Mouse (Mus musculus) liver, embryonic 14.5 days (tissue): ENCODE results near the gene Atp2a3. TPM values are rescaled to one million over a fixed set of nuclear protein-coding genes. Genes with fewer than 3 reads are reported as not detected.

ENCODE experiments used
- ATAC-seq: fragments of 200-750 bp; cut with Nextera tagmentation; 2 replicates; pipeline ENCODE4 v1.8.0; 2017; ENCODE audit warnings: moderate number of reproducible peaks, mild to moderate bottlenecking, moderate library complexity; ENCODE audit not compliant: insufficient read depth
- DNase-seq, 3 experiments: peaks; one replicate each; pipeline ENCODE4 v3.0.0-alpha.2; 2012 to 2013; ENCODE audit warnings: low read depth in 3 of 3, low spot score in 3 of 3
- H3K27ac ChIP-seq: fragments of 300-500 bp; sonication (generic); 2 replicates; pipeline ENCODE4 v1.5.1; 2014; ENCODE audit warnings: moderate library complexity, mild to moderate bottlenecking, control low read depth, inconsistent platforms
- H3K27me3 ChIP-seq: fragments of 300-500 bp; sonication (generic); 2 replicates; pipeline ENCODE4 v1.6.1; 2014; ENCODE audit warnings: mild to moderate bottlenecking, low read length, moderate library complexity; ENCODE audit not compliant: control insufficient read depth, insufficient read depth
- H3K36me3 ChIP-seq: fragments of 300-500 bp; sonication (generic); replicated peaks from 2 replicates; pipeline ENCODE4 v1.6.1; 2014; ENCODE audit warnings: low read depth; ENCODE audit not compliant: control insufficient read depth, insufficient read depth
- H3K4me1 ChIP-seq, 2 experiments: fragments of 200-500 bp in 1 of 2; fragments of 300-500 bp in 1 of 2; sonication (generic) in 1 of 2; replicated peaks; 2 replicates each; pipeline ENCODE4 v1.6.1; 2012 to 2014; ENCODE audit warnings: antibody characterized with exemption in 1 of 2, inconsistent platforms in 1 of 2, low read length in 1 of 2; ENCODE audit not compliant: control insufficient read depth in 2 of 2, insufficient read depth in 2 of 2
- H3K4me2 ChIP-seq: fragments of 300-500 bp; sonication (generic); 2 replicates; pipeline ENCODE4 v1.6.1; 2014; ENCODE audit warnings: low read depth, mild to moderate bottlenecking, control low read depth, moderate library complexity
- H3K4me3 ChIP-seq, 2 experiments: fragments of 200-500 bp in 1 of 2; fragments of 300-500 bp in 1 of 2; sonication (generic) in 1 of 2; 2 replicates each; pipeline ENCODE4 v1.5.1; 2012 to 2014; ENCODE audit warnings: low read depth in 2 of 2, low read length in 2 of 2, mild to moderate bottlenecking in 2 of 2, control low read depth in 1 of 2, inconsistent platforms in 1 of 2, moderate library complexity in 1 of 2; ENCODE audit not compliant: insufficient read depth in 1 of 2
- H3K9ac ChIP-seq: fragments of 300-500 bp; sonication (generic); replicated peaks from 2 replicates; pipeline ENCODE4 v1.6.1; 2014; ENCODE audit warnings: mild to moderate bottlenecking, control low read depth, moderate library complexity
- H3K9me3 ChIP-seq: fragments of 300-500 bp; sonication (generic); 2 replicates; pipeline ENCODE4 v1.6.1; 2016; ENCODE audit warnings: low read length, mixed read lengths; ENCODE audit not compliant: control insufficient read depth
- CTCF ChIP-seq: IDR thresholded peaks from 2 replicates; pipeline ENCODE4 v1.5.1; 2016; ENCODE audit warnings: antibody characterized with exemption, low read depth, control low read depth
- EP300 ChIP-seq: IDR thresholded peaks from 2 replicates; pipeline ENCODE4 v1.6.1; 2016; ENCODE audit warnings: antibody characterized with exemption, low read depth
- WGBS: fragments of 180-500 bp; shearing (Covaris S2); extraction: QIAGEN DNeasy Blood & Tissue Kit; methylation state at CpG from one replicate; pipeline ENCODE4 v1.1.7; 2014; ENCODE audit not compliant: insufficient replicate concordance; 5-methylcytosine and 5-hydroxymethylcytosine counted together
- polyA plus RNA-seq, 2 experiments: library from polyadenylated mRNA; depleted of rRNA in 1 of 2; stranded (reverse) in 1 of 2; unstranded in 1 of 2; fragments of >200 nt; fragmentation: Nextera tagmentation in 1 of 2; extraction: Ambion mirVana in 1 of 2; gene quantifications; 2 replicates each; pipeline versions ENCODE4 v1.2.1 to v1.2.3; 2012 to 2014

The Atp2a3 gene
- polyA plus RNA-seq, 2 experiments: 6.4 to 6.7 TPM

DNA sequence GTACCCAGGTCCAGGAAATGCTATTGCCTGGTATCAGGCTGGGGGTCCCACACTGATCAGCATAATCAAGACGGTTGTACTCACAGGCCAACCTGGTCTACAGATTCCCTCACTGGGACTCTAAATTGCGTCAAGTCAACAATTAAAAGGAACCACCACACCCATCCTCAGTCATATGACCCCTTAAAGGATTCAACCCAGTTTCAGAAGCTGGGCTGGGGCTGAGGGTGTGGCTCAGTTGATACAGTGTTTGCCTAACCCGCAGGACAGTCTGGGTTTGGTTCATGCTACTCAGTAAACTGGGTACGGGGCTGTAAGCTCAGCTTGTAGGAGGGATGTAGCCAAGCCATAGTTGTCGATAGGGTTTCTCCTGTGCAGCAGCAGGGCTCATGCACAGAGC, 25.8 kb downstream of the Atp2a3 start:
- whole genome bisulfite sequencing: 36% methylated on average over 5 of the region's 5 CpGs
- no peaks in the 10 kb centered on the region for H3K36me3 ChIP-seq
- H3K27ac ChIP-seq: no peak overlapping the region
- DNase-seq: no peak
- H3K9ac ChIP-seq: no peak overlapping the region
- H3K4me2 ChIP-seq: no peak overlapping the region
- no peaks in the 10 kb centered on the region for H3K9me3 ChIP-seq
- ATAC-seq: no peak
- no peak overlapping the region for H3K4me3 ChIP-seq
- no peaks in the 10 kb centered on the region; a peak in 1 of 4 replicates for H3K4me1 ChIP-seq
- no peak for TF ChIP-seq CTCF
- no peak for TF ChIP-seq EP300
- H3K27me3 ChIP-seq: no peaks in the 10 kb centered on the region

DNA sequence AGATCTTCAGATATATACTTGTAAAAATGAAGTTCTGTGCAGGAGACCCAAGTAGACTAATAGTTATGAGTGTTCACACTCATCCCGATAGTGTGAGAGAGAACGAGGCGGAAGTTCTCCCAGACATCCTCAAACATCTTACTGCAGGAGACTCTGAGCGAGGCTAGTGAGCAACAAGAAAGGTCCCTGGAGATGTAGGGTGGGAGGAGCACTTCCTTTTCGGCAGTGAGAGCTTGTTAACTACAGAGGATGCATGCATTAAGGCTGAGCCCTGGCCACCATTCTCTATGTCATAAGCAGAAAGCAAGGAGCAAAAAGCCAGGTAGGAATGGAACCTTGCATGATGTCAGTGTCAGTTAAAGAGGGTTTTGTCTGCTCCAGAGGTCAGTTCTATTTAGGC, 26.3 kb downstream of the Atp2a3 start:
- Histone ChIP-seq H3K4me1 (peaks cover 0 to under 1% of the 10 kb centered on the region in 2 experiments; a peak in 1 of 4 replicates), H3K9ac (no peak overlapping the region), H3K27ac (no peak overlapping the region), H3K9me3 (no peaks in the 10 kb centered on the region), H3K27me3 (no peaks in the 10 kb centered on the region), H3K4me3 (no peak overlapping the region), H3K4me2 (no peak overlapping the region), H3K36me3 (no peaks in the 10 kb centered on the region)
- WGBS: 51% methylated on average over 5 of the region's 5 CpGs
- ATAC-seq (no peak), DNase-seq (no peak)
- TF ChIP-seq EP300: no peak

DNA sequence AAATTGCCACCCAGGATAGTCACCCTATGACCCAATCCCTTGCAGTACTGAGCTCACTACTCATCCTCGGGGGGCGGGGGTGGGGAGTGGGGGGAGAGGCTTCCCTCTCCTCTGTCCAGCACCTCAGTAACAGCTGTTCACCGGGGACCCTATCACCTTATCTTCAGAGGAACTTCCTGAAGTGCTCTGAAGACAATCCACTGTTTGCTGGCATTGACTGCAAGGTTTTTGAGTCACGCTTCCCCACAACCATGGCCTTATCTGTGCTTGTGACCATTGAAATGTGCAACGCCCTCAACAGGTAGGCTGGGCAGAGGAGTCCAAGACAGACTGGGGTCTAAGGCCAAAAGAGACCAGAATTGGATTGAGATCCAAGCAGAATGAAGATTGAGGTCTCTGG, 26.8 kb downstream of the Atp2a3 start:
- TF ChIP-seq CTCF (no peak), EP300 (no peak)
- H3K4me2 ChIP-seq: no peak overlapping the region
- H3K36me3 ChIP-seq: no peaks in the 10 kb centered on the region
- no peak overlapping the region for H3K9ac ChIP-seq
- no peak for DNase-seq
- no peaks in the 10 kb centered on the region for H3K9me3 ChIP-seq
- ATAC-seq: no peak
- peaks cover 0 to 2% of the 10 kb centered on the region in 2 experiments; a peak in 1 of 4 replicates for H3K4me1 ChIP-seq
- H3K27me3 ChIP-seq: no peaks in the 10 kb centered on the region
- no peak overlapping the region for H3K4me3 ChIP-seq
- 11% methylated on average over 5 of the region's 5 CpGs for WGBS
- no peak overlapping the region for H3K27ac ChIP-seq

DNA sequence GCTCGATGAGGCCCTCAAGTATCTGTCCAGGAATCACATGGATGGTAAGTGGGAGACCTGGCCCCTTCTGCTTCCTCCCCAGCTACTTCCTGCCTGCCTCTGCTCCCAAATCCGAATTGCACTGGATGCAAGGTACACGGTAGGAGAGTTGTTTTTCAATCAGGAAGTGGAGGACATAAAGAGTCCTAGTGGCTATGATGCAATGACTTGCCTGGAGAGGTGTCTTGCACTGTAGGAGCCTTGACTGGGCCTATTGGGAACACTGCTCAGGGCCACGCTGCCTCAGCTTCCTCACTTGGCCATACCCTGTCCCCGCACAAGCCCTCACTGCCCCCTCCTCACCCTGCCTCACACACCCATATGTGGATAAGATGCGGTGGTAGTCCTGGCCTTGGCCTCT, 28.1 kb downstream of the Atp2a3 start:
- Histone ChIP-seq H3K36me3 (no peaks in the 10 kb centered on the region), H3K9ac (no peak overlapping the region), H3K4me1 (peaks cover 0 to 2% of the 10 kb centered on the region in 2 experiments; a peak in 1 of 4 replicates), H3K27me3 (no peaks in the 10 kb centered on the region), H3K27ac (no peak overlapping the region), H3K4me3 (no peak overlapping the region), H3K4me2 (no peak overlapping the region), H3K9me3 (no peaks in the 10 kb centered on the region)
- DNase-seq (no peak), ATAC-seq (no peak)
- TF ChIP-seq CTCF (no peak), EP300 (no peak)
- WGBS: 48% methylated on average over 6 of the region's 6 CpGs

DNA sequence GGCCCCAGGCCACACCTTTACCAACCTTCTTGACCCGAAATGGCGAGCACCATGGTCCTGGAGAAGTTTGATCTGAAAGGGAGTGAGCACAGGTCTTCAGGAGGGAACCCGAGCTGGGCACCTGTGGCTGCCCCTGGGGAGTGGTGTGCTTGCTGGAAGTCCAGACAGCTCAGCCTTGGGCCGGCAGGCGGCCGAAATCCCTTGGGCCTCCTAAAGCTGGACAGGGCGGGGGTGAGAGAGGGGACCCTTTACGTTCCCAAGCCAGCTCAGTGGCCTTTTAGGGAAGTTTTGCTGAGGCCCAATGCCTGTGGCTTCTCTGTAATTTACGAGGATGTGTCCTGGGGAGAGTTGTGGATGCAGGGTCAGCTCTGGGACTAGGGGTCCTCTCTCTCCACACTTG, 29.7 kb downstream of the Atp2a3 start:
- peaks cover 0 to 2% of the 10 kb centered on the region in 2 experiments; a peak in 1 of 4 replicates for H3K4me1 ChIP-seq
- H3K4me2 ChIP-seq: no peak overlapping the region
- 65% methylated on average over 9 of the region's 9 CpGs for WGBS
- no peak for ATAC-seq
- no peak for DNase-seq
- H3K27me3 ChIP-seq: no peaks in the 10 kb centered on the region
- no peaks in the 10 kb centered on the region for H3K36me3 ChIP-seq
- TF ChIP-seq EP300 (no peak), CTCF (no peak)
- H3K4me3 ChIP-seq: no peak overlapping the region
- H3K9ac ChIP-seq: no peak overlapping the region
- H3K9me3 ChIP-seq: no peaks in the 10 kb centered on the region
- no peak overlapping the region for H3K27ac ChIP-seq
